Mouse (Mus musculus) neural tube, embryonic 15.5 days (tissue): Measurements from ENCODE around the gene Homer2. TPM values are rescaled to one million over a fixed set of nuclear protein-coding genes. Genes with fewer than 3 reads are reported as not detected.

ENCODE experiments used
- ATAC-seq: fragments of 200-750 bp; cut with Nextera tagmentation; 2 replicates; pipeline ENCODE4 v1.8.0; 2017; ENCODE audit warnings: mild to moderate bottlenecking, moderate TSS enrichment, moderate library complexity; ENCODE audit not compliant: low FRiP score
- H3K27ac ChIP-seq: fragments of 300-500 bp; sonication (generic); replicated peaks from 2 replicates; pipeline ENCODE4 v1.5.1; 2015; ENCODE audit warnings: mild to moderate bottlenecking, inconsistent platforms
- H3K27me3 ChIP-seq: fragments of 300-500 bp; sonication (generic); replicated peaks from 2 replicates; pipeline ENCODE4 v1.6.1; 2015; ENCODE audit warnings: inconsistent platforms
- H3K36me3 ChIP-seq: fragments of 300-500 bp; sonication (generic); 2 replicates; pipeline ENCODE4 v1.6.1; 2015; ENCODE audit warnings: inconsistent platforms
- H3K4me1 ChIP-seq: fragments of 300-500 bp; sonication (generic); 2 replicates; pipeline ENCODE4 v1.6.1; 2015; ENCODE audit warnings: inconsistent platforms
- H3K4me2 ChIP-seq: fragments of 300-500 bp; sonication (generic); 2 replicates; pipeline ENCODE4 v1.6.1; 2015; ENCODE audit warnings: inconsistent platforms, mild to moderate bottlenecking, moderate library complexity
- H3K4me3 ChIP-seq: fragments of 300-500 bp; sonication (generic); replicated peaks from 2 replicates; pipeline ENCODE4 v1.5.1; 2015; ENCODE audit warnings: mild to moderate bottlenecking, inconsistent platforms
- H3K9ac ChIP-seq: fragments of 300-500 bp; sonication (generic); replicated peaks from 2 replicates; pipeline ENCODE4 v1.6.1; 2015; ENCODE audit warnings: mild to moderate bottlenecking, inconsistent platforms
- H3K9me3 ChIP-seq: fragments of 300-500 bp; sonication (generic); replicated peaks from 2 replicates; pipeline ENCODE4 v1.6.1; 2016; ENCODE audit warnings: inconsistent platforms
- WGBS: fragments of 180-500 bp; shearing (Covaris S2); methylation state at CpG from one replicate; pipeline ENCODE4 v1.1.7; 2015; ENCODE audit warnings: mixed read lengths; 5-methylcytosine and 5-hydroxymethylcytosine counted together
- polyA plus RNA-seq: library from polyadenylated mRNA; unstranded; fragments of >200 nt; fragmentation: Nextera tagmentation; extraction: Ambion mirVana; gene quantifications from 2 replicates; pipeline ENCODE4 v1.2.1, GENCODE M21; 2015

Homer2 gene
- polyA plus RNA-seq, 1 experiment from 2014 or later: 30.1 TPM

- no peak overlapping the region for H3K9ac ChIP-seq
- H3K9me3 ChIP-seq: no peaks in the 10 kb centered on the region
- 85% methylated on average over 2 of the region's 2 CpGs for WGBS
- no peak overlapping the region for H3K4me2 ChIP-seq
- H3K4me1 ChIP-seq: no peaks in the 10 kb centered on the region
- no peaks in the 10 kb centered on the region for H3K36me3 ChIP-seq
- H3K27ac ChIP-seq: no peak overlapping the region
- no peak overlapping the region for H3K4me3 ChIP-seq
- ATAC-seq: no peak
- H3K27me3 ChIP-seq: no peaks in the 10 kb centered on the region
Measured at GRCm38 (mm10) chr7:81554369-81554768, 153.0 kb downstream of the Homer2 start.

- no peak overlapping the region for H3K9ac ChIP-seq
- H3K4me1 ChIP-seq: no peaks in the 10 kb centered on the region
- no peak overlapping the region for H3K27ac ChIP-seq
- no peaks in the 10 kb centered on the region for H3K9me3 ChIP-seq
- H3K36me3 ChIP-seq: no peaks in the 10 kb centered on the region
- peak; percentile 65; the same call in 1 of the 2 replicates for ATAC-seq
- H3K4me2 ChIP-seq: no peak overlapping the region
- no peak overlapping the region for H3K4me3 ChIP-seq
- WGBS: 43% methylated on average over 4 of the region's 4 CpGs
- H3K27me3 ChIP-seq: no peaks in the 10 kb centered on the region
Measured at GRCm38 (mm10) chr7:81553589-81553988, 153.7 kb downstream of the Homer2 start.

Other genes with a start within 250 kb of the Homer2 start
- 118 and 147 TPM in 2 replicates for gene Ap3b2, start 213.6 kb downstream of the Homer2 start, polyA plus RNA-seq
- not detected in 2 replicates for gene BC048679, start 209.2 kb downstream of the Homer2 start, polyA plus RNA-seq
- 0.28 and 0.31 TPM in 2 replicates for gene Fsd2, start 140.6 kb downstream of the Homer2 start, polyA plus RNA-seq
- 6.6 and 8.1 TPM in 2 replicates for gene Whamm, start 136.3 kb downstream of the Homer2 start, polyA plus RNA-seq
- gene Ramac, start 55.4 kb upstream of the Homer2 start, polyA plus RNA-seq: 132 and 137 TPM in 2 replicates
- 49.9 and 52.9 TPM in 2 replicates for gene 3110040N11Rik, start 82.0 kb upstream of the Homer2 start, polyA plus RNA-seq
- gene Btbd1, start 121.9 kb upstream of the Homer2 start, polyA plus RNA-seq: 93.1 and 96.6 TPM in 2 replicates
- not detected in 2 replicates for gene Gm10160, start 148.3 kb upstream of the Homer2 start, polyA plus RNA-seq
- gene Tm6sf1, start 151.5 kb upstream of the Homer2 start, polyA plus RNA-seq: 15.1 and 25.6 TPM in 2 replicates
- 50.4 and 57.4 TPM in 2 replicates for gene Hdgfl3, start 226.9 kb upstream of the Homer2 start, polyA plus RNA-seq